Mouse (Mus musculus): Measurements from ENCODE around the gene Mospd1. TPM values are rescaled to one million over a fixed set of nuclear protein-coding genes. Genes with fewer than 3 reads are reported as not detected.

The Mospd1 gene
- 66.9 and 72.7 TPM in 2 replicates for polyA plus RNA-seq (2014; fragmentation: Nextera tagmentation; extraction: Ambion mirVana)

DNA sequence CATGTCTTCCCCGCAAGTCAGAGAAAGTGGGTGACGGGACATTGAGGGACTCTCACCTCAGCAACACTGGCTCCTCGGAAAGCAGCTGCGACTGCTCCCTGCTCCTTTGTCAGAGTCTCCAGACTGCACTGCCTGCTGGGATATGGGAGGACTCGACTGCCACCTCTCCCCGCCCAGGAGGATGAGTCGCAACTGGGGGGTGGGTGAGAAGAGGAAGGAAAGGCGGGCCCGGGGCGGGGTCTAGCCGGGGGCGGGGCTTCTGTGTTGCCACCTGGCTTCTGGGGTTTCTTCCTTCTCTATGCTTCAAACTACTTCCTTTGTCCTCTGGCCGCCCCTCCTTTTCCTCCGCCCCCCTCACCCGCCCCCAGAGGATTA lies at the start of gene Mospd1:
TSS of gene Mospd1 (minus strand) at position 137 of the 375 bp plus-strand sequence.
- DNase-seq (ENCODE audit: low spot score, missing footprints): peak; percentile 96
- Histone ChIP-seq H3K4me1 (ENCODE audit: control insufficient read depth, insufficient read depth, low read length) (no peaks in the 10 kb centered on the region), H3K27ac (ENCODE audit: low read depth, low read length) (peak within 1 kb of the TSS; percentile 70), H3K36me3 (ENCODE audit: control insufficient read depth, insufficient read depth, low read length) (no peaks in the 10 kb centered on the region), H3K4me3 (ENCODE audit: low read depth, low read length) (peak within 1 kb of the TSS; percentile 55), H3K27me3 (ENCODE audit: control insufficient read depth, insufficient read depth, low read length) (no peaks in the 10 kb centered on the region), H3K4me2 (peak within 1 kb of the TSS; percentile 52), H3K9me3 (ENCODE audit: control insufficient read depth, low read length) (no peaks in the 10 kb centered on the region), H3K9ac (ENCODE audit: low read length) (peak within 1 kb of the TSS; percentile 76)
- 7% methylated on average over 6 of the region's 15 CpGs for WGBS
- peak; percentile 98 for ATAC-seq (ENCODE audit: low FRiP score)

DNA sequence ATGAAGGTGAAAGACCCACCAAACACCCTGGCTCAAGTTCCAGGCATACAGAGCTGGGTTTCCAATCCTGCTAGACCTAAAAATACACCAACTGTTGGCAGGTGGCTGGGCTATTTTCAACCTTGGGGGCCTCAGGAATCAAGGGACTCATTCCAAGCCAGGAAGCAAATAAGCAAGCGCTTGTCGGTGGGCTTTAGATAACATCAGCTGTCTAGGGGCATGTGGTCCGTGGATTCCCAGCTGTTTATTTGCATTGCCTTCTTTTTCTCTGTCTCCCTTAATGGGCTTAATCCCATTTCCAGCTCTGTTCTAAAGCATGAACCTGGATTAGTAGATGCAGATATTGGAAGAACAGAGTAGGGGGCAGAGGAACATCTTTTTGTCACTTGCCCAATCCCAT lies 16.1 kb upstream of the Mospd1 start:
- H3K27me3 ChIP-seq (ENCODE audit: control insufficient read depth, insufficient read depth, low read length): no peaks in the 10 kb centered on the region
- ATAC-seq (ENCODE audit: low FRiP score): no peak
- H3K36me3 ChIP-seq (ENCODE audit: control insufficient read depth, insufficient read depth, low read length): no peaks in the 10 kb centered on the region
- WGBS: 59% methylated on average over 3 of the region's 3 CpGs
- no peak overlapping the region for H3K4me3 ChIP-seq (ENCODE audit: low read depth, low read length)
- no peaks in the 10 kb centered on the region for H3K4me1 ChIP-seq (ENCODE audit: control insufficient read depth, insufficient read depth, low read length)
- no peaks in the 10 kb centered on the region for H3K9me3 ChIP-seq (ENCODE audit: control insufficient read depth, low read length)
- H3K27ac ChIP-seq (ENCODE audit: low read depth, low read length): no peak overlapping the region
- no peak for DNase-seq (ENCODE audit: low spot score, missing footprints)
- no peak overlapping the region for H3K4me2 ChIP-seq
- H3K9ac ChIP-seq (ENCODE audit: low read length): no peak overlapping the region

DNA sequence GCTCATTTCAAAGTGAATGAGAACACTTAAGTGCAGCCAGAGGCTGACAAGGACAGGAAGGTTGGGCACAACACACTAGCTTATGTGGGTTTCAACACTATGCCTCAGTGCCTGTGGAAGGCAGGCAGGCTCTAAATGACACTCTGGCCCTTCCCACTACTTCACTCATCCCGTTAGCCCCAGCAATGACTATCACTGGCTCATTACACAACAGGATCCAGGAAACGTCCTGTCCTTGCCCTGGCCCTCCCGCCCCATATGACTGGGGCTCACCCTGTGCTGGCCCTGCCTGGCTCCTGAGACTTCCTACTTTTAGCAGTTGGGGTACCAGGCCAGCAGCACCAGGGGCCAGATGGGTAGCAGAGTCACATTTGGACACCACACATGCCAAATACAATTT lies 12.8 kb upstream of the Mospd1 start:
- Histone ChIP-seq H3K4me3 (ENCODE audit: low read depth, low read length) (no peak overlapping the region), H3K9me3 (ENCODE audit: control insufficient read depth, low read length) (no peaks in the 10 kb centered on the region), H3K27ac (ENCODE audit: low read depth, low read length) (no peak overlapping the region), H3K4me2 (no peak overlapping the region), H3K4me1 (ENCODE audit: control insufficient read depth, insufficient read depth, low read length) (no peaks in the 10 kb centered on the region), H3K9ac (ENCODE audit: low read length) (no peak overlapping the region), H3K36me3 (ENCODE audit: control insufficient read depth, insufficient read depth, low read length) (no peaks in the 10 kb centered on the region), H3K27me3 (ENCODE audit: control insufficient read depth, insufficient read depth, low read length) (no peaks in the 10 kb centered on the region)
- no peak for DNase-seq (ENCODE audit: low spot score, missing footprints)
- ATAC-seq (ENCODE audit: low FRiP score): no peak
- 35% methylated on average over 3 of the region's 3 CpGs for WGBS

DNA sequence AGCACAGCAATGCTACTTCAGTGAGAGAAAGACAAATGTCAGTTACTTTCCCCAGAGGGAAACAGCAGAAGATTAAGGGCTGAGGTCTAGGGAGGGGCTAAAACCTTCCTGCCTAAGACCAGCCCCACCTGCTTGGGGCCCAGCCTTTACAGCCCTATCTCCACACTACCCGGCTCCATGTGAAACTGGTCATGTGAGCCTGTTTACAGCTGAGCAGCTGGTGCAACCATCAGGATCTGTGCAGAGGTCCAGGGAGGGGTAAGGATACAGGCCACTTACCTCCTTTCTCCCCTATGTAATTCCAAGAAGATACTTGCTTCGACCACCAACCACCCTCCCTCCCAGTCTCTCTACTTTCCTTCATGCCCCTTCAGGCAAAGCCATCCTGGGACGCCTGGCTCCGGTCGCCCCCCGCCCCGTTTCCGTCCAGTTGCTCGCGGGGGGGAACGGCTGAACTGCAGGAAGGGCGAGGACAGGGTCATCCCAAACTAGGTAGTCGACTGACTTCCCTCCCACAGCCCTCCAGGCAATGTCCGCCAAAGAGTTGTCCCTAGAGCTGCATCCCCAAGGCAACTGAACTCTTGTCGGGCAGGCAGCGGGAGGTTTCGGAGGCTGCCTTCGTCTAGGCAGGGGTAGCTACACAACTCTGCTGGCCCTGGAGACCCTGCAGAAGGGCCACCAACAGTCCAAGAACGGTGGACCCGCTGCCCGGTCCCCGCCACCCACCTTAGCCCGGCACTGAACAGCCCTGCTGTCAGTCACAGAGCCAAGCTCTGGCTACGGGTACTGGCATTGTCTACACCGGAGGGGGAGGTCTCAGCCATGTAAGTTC lies 552 bp downstream of the Mospd1 start:
- Histone ChIP-seq H3K27me3 (ENCODE audit: control insufficient read depth, insufficient read depth, low read length) (no peaks in the 10 kb centered on the region), H3K9me3 (ENCODE audit: control insufficient read depth, low read length) (no peaks in the 10 kb centered on the region), H3K36me3 (ENCODE audit: control insufficient read depth, insufficient read depth, low read length) (no peaks in the 10 kb centered on the region), H3K4me2 (peak overlapping the region; percentile 52), H3K4me3 (ENCODE audit: low read depth, low read length) (peak overlapping the region; percentile 55), H3K9ac (ENCODE audit: low read length) (peak overlapping the region; percentile 76), H3K27ac (ENCODE audit: low read depth, low read length) (peak overlapping the region; percentile 70), H3K4me1 (ENCODE audit: control insufficient read depth, insufficient read depth, low read length) (no peaks in the 10 kb centered on the region)
- ATAC-seq (ENCODE audit: low FRiP score) (peak; percentile 84), DNase-seq (ENCODE audit: low spot score, missing footprints) (peak; percentile 89)
- 20% methylated on average over 22 of the region's 25 CpGs for WGBS

DNA sequence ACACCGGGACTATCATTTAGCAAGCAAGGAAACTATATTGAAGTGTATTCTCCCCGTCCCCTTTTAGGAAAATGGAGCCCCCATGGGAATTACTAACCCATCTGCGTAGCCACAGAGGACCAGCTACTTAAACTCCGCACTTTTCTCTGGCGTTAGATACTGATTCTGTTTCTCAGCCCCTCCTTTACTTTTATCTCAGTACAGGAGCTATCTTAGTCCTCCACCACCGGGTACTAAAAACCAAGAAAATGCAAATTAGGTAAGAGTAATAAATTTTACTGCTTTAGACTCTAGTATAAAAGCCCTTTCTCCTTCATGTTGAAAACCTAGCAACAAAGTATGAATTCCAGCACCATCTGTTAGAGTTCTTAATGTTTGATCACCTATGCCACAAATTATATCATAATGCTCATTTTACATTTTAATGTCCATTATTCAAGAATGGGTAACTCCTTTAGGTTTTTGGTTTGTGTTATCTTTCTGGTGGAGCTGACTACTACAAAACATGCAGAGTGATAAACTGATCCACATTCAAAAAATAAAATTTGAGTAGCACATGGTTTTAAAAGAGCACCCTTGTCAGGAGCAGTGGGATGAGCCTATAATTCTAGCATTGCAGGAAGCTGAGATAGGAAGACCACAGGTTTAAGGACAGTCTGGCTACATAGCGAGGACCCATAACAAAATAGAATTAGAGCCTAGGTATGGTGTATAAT lies 5.5 kb downstream of the Mospd1 start:
- no peaks in the 10 kb centered on the region for H3K9me3 ChIP-seq (ENCODE audit: control insufficient read depth, low read length)
- H3K4me3 ChIP-seq (ENCODE audit: low read depth, low read length): no peak overlapping the region
- no peaks in the 10 kb centered on the region; the same call in 1 of the 2 replicates for H3K36me3 ChIP-seq (ENCODE audit: control insufficient read depth, insufficient read depth, low read length)
- no peak overlapping the region for H3K9ac ChIP-seq (ENCODE audit: low read length)
- no peaks in the 10 kb centered on the region for H3K4me1 ChIP-seq (ENCODE audit: control insufficient read depth, insufficient read depth, low read length)
- 89% methylated on average over 7 of the region's 7 CpGs for WGBS
- ATAC-seq (ENCODE audit: low FRiP score) (no peak), DNase-seq (ENCODE audit: low spot score, missing footprints) (no peak)
- no peak overlapping the region for H3K27ac ChIP-seq (ENCODE audit: low read depth, low read length)
- H3K4me2 ChIP-seq: no peak overlapping the region
- H3K27me3 ChIP-seq (ENCODE audit: control insufficient read depth, insufficient read depth, low read length): no peaks in the 10 kb centered on the region

DNA sequence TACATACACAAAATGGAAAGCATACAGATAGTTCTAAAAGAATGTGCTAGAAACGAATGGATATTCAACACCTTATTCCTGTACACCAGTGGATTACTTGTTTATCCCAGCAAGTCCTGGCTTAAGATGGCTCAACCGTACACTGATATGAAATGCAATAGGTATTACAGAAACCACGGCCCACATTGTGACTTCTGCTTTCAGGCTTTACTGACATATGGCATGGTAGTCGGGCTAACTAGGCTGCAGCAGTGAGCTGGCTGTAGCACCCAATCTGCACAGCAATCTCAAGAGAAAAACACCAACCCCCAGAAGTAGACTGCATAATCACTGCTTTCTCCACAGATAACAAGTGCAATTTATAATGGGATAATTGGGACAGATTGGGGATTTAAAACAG lies 21.9 kb downstream of the Mospd1 start:
- H3K4me1 ChIP-seq (ENCODE audit: control insufficient read depth, insufficient read depth, low read length): no peaks in the 10 kb centered on the region
- H3K27ac ChIP-seq (ENCODE audit: low read depth, low read length): no peak overlapping the region
- ATAC-seq (ENCODE audit: low FRiP score): no peak
- no peak for DNase-seq (ENCODE audit: low spot score, missing footprints)
- H3K4me3 ChIP-seq (ENCODE audit: low read depth, low read length): no peak overlapping the region
- 93% methylated on average over 4 of the region's 4 CpGs for WGBS
- H3K9ac ChIP-seq (ENCODE audit: low read length): no peak overlapping the region
- H3K9me3 ChIP-seq (ENCODE audit: control insufficient read depth, low read length): no peaks in the 10 kb centered on the region
- H3K4me2 ChIP-seq: no peak overlapping the region
- H3K27me3 ChIP-seq (ENCODE audit: control insufficient read depth, insufficient read depth, low read length): no peaks in the 10 kb centered on the region
- no peaks in the 10 kb centered on the region for H3K36me3 ChIP-seq (ENCODE audit: control insufficient read depth, insufficient read depth, low read length)

DNA sequence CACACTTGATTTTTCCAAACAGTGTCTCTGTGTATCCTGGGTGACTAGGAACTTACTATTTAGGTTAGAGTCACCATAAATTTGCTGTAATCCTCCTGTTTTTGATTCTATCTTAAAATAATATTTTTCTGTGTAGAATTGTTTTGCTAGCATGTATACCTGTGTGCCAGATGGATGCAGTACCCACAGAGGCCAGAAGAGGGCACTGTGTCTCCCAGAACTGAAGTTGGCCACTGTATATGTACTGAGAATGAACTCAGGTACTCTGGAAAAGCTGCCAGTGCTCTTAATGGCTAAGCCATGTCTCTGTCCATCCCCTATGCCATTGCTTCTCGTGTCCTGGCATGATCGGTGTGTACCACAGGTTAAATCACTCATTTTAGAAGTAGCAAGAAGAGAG lies 28.8 kb downstream of the Mospd1 start:
- DNase-seq (ENCODE audit: low spot score, missing footprints) (peak; percentile 88), ATAC-seq (ENCODE audit: low FRiP score) (no peak)
- no peak overlapping the region for H3K4me3 ChIP-seq (ENCODE audit: low read depth, low read length)
- no peak overlapping the region for H3K27ac ChIP-seq (ENCODE audit: low read depth, low read length)
- no peaks in the 10 kb centered on the region for H3K4me1 ChIP-seq (ENCODE audit: control insufficient read depth, insufficient read depth, low read length)
- 68% methylated on average over 2 of the region's 2 CpGs for WGBS
- no peaks in the 10 kb centered on the region for H3K9me3 ChIP-seq (ENCODE audit: control insufficient read depth, low read length)
- no peaks in the 10 kb centered on the region for H3K27me3 ChIP-seq (ENCODE audit: control insufficient read depth, insufficient read depth, low read length)
- H3K4me2 ChIP-seq: no peak overlapping the region
- no peaks in the 10 kb centered on the region for H3K36me3 ChIP-seq (ENCODE audit: control insufficient read depth, insufficient read depth, low read length)
- H3K9ac ChIP-seq (ENCODE audit: low read length): no peak overlapping the region

DNA sequence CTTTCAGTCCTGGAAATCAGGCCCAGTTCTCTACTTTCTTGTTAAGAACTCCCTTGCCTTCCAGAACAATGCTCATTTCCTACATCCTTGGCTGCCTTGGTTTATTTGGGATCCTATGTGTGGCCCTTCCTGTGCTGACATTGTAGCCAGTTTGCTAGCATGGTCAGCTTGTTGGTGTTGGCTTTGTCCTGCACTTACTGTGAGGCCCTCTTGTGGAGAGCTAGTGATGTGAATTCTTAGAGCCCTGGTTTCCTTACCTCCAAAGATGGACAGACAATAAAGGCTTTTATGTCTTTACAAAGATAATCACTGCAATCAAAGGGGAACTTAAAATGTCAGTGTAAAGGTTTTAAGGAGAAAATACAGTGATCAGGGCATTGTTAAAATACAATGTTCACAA lies 32.9 kb downstream of the Mospd1 start:
- H3K36me3 ChIP-seq (ENCODE audit: control insufficient read depth, insufficient read depth, low read length): no peaks in the 10 kb centered on the region
- no peak overlapping the region for H3K9ac ChIP-seq (ENCODE audit: low read length)
- H3K4me1 ChIP-seq (ENCODE audit: control insufficient read depth, insufficient read depth, low read length): no peaks in the 10 kb centered on the region
- H3K27ac ChIP-seq (ENCODE audit: low read depth, low read length): no peak overlapping the region
- no peaks in the 10 kb centered on the region for H3K27me3 ChIP-seq (ENCODE audit: control insufficient read depth, insufficient read depth, low read length)
- ATAC-seq (ENCODE audit: low FRiP score): no peak
- H3K4me3 ChIP-seq (ENCODE audit: low read depth, low read length): no peak overlapping the region
- no peak for DNase-seq (ENCODE audit: low spot score, missing footprints)
- H3K9me3 ChIP-seq (ENCODE audit: control insufficient read depth, low read length): no peaks in the 10 kb centered on the region
- H3K4me2 ChIP-seq: no peak overlapping the region

DNA sequence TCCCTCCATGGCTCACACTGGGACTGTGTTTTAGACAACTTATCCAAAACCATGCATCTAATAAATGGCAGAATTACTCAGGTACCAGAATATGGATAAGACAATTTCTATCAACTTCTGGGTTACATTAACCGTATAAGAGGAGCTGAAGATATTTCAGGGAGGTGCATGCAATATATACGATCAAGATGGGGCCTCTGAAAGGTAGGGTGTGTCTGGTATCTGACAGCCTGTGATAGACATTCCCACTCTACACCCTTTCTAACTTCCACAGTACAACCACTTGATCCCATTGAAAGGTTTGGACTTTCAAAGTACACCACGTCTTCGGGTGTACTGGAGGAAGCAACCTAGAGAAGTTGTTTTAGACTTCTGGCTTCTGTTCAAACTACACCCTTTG lies 39.9 kb downstream of the Mospd1 start:
- ATAC-seq (ENCODE audit: low FRiP score): no peak
- DNase-seq (ENCODE audit: low spot score, missing footprints): no peak

More for the DNA sequence above, 39.9 kb downstream of the Mospd1 start:
- Histone ChIP-seq H3K4me2 (no peak overlapping the region), H3K4me3 (ENCODE audit: low read depth, low read length) (no peak overlapping the region), H3K27me3 (ENCODE audit: control insufficient read depth, insufficient read depth, low read length) (no peaks in the 10 kb centered on the region), H3K27ac (ENCODE audit: low read depth, low read length) (no peak overlapping the region), H3K9me3 (ENCODE audit: control insufficient read depth, low read length) (no peaks in the 10 kb centered on the region), H3K36me3 (ENCODE audit: control insufficient read depth, insufficient read depth, low read length) (no peaks in the 10 kb centered on the region), H3K4me1 (ENCODE audit: control insufficient read depth, insufficient read depth, low read length) (no peaks in the 10 kb centered on the region), H3K9ac (ENCODE audit: low read length) (no peak overlapping the region)
- 92% methylated on average over 4 of the region's 4 CpGs for WGBS

Data from midbrain, embryonic 11.5 days (tissue).